Mouse (Mus musculus): Measurements from ENCODE around the gene Grm4. TPM values are rescaled to one million over a fixed set of nuclear protein-coding genes. Genes with fewer than 3 reads are reported as not detected.

The Grm4 gene
- total RNA-seq, 2 experiments from 2014 or later = not detected

GRCm38 (mm10) chr17:27513916-27514762, 7.1 kb downstream of the Grm4 start:
- no peak for ATAC-seq (replicated peaks; ENCODE audit: low FRiP score, poor library complexity, severe bottlenecking)

- ATAC-seq (replicated peaks; ENCODE audit: low FRiP score, poor library complexity, severe bottlenecking) = no peak
Observed at GRCm38 (mm10) chr17:27513279-27513915, 7.8 kb downstream of the Grm4 start.

- ATAC-seq (replicated peaks; ENCODE audit: low FRiP score, poor library complexity, severe bottlenecking) = no peak
Observed at GRCm38 (mm10) chr17:27512619-27513161, 8.5 kb downstream of the Grm4 start.

DNA sequence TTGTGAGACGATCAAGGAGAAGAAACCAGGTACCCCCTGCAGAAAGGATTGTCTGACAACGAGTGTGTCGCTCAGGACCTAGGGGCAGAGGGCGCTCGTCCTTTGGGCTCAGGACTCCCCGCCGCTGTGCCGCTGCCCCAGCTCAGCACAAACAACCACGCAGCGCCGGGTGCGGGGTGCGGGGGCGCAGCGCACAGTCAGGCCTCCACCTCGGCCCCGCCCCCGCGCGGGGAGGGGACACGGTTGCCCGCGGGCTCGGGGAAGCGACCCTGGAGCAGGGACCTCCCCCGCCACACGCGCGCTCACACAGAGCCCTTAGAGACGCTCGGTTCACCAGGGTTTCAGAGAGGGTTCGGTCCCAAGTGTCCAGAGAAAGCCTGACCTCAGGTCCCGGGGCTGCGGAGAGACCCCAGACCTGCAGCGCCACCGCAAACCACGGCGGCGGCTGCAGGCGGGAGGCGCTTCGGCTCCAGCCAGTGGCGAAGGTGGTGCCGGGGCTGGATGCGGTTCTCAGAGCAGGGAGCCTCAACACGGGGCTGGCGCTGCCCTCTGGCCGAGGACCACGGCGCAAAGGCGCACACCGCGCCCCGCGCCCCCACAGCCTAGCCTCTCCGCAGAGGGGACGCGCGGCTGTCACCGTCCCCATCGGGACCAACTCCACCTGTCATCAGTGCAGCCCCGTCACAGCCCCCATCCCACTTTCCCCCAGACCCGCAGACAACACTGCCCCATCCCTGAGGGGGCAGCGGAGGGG, 9.2 kb downstream of the Grm4 start:
- ATAC-seq (replicated peaks; ENCODE audit: low FRiP score, poor library complexity, severe bottlenecking) = no peak

GRCm38 (mm10) chr17:27511125-27511735, 10.0 kb downstream of the Grm4 start:
- ATAC-seq (replicated peaks; ENCODE audit: low FRiP score, poor library complexity, severe bottlenecking) = no peak

DNA sequence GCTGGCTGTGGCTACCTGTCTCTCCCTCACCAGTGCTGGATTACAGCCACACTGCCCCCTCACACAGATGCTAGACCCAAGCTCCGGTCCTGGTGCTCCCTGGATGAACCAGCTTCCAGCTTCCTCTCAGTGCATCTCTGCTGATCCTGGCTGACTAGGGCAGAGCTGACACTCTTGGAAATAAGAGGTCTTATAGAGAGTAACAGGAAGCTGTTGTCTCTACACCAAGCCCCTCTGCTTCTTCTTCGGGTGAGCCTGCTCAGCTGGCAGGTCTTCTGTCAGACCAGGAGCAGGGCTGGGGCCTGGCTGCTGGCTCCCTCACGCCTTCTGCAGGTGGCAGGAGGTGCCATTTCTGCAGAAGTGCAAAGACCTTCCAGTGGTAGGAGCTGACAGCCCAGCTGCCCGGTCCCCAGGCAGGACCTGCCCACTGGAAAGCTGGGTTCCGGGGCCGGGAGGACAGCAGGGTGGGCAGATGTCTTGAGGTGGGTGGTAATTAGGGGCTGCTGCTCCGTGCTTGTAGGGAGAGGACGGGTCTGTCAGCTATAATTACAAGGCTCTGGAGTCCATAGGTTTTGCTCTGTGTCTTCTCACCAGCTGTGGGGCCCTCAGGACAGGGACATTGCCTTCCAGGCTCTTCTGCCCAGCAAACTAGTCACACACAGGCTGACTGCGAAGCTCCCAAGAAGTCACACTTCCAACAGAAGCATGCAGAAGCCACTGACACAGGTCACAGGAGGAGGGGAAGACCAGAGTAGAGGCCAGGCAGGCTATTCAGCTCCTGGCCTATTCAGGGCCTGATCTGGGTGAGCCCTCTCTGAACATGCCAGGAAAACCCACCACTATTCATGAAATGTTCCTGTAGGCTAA, 10.7 kb downstream of the Grm4 start:
- no peak for ATAC-seq (replicated peaks; ENCODE audit: low FRiP score, poor library complexity, severe bottlenecking)

- ATAC-seq (replicated peaks; ENCODE audit: low FRiP score, poor library complexity, severe bottlenecking) = no peak
Observed at GRCm38 (mm10) chr17:27509056-27509455, 12.1 kb downstream of the Grm4 start.

- ATAC-seq (replicated peaks; ENCODE audit: low FRiP score, poor library complexity, severe bottlenecking) = no peak
Observed at GRCm38 (mm10) chr17:27508513-27508912, 12.7 kb downstream of the Grm4 start.

DNA sequence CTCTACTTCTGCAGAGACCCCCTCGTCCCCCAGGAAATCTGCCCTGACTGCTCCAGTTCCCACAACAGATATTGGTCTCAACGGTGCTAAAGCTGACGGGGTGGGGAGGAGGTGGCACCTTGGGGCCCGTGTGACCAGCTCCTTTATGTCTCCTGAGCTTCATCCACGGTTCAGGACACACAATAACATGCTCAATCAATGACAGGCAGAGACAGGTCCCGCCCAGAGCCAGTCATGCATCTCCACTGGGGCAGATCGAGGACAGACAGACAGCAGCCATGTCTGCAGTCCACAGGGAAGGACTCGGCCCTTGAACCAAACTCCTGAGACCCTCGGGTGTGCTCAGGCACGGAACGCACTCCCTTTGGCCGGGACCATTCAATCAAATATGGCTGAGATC, 13.2 kb downstream of the Grm4 start:
- no peak for ATAC-seq (replicated peaks; ENCODE audit: low FRiP score, poor library complexity, severe bottlenecking)

DNA sequence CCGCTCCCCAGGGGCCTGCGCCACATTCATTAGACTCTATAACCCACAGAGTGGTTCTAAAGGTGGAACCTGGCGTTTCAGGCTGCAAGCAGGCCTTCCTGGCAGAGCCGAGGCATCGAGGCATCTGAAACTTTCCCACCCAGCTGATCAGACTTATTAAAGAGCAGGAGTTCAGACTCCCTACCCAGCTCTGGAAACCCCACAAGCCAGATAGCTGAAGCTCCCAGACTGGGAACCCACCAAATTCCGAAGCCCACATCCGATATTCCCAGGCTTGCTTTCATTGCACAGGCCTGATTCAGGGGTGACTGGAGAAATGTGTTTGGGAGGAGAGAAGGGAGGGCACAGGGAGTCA, 13.6 kb downstream of the Grm4 start:
- no peak for ATAC-seq (replicated peaks; ENCODE audit: low FRiP score, poor library complexity, severe bottlenecking)

DNA sequence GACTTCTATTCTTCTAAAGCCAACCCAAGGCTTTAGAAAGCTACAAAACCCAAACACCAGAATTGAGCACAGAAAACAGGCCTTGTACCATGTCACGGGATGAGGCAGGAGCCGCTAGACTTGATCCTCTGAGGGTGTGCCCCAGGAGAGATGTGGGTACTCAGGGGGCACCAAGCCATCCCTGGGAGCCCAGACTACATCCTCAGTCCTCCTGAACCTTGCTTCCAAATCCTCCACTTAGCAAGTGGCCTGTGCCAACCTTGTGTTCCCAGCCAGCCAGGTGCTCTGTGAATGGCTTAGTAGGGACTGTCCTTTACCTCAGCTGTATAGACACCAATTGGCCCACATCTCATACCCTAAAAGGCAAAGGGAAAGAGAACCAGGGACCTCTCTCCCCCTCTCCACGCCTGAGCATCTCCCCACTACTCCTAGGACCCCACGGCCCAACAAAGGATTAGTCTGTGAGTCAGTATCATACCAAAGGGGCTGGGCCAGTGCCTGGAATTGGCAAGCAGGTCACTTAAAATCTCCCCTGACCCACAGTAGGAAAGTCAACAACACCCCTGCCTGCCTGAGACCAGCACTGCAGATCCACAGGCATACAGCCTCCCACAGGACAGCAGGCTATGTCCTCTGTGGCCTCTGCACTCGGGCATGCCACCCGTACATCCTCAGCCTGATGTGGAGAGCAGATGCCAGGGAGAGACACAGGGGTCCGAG, 14.2 kb downstream of the Grm4 start:
- no peak for ATAC-seq (replicated peaks; ENCODE audit: low FRiP score, poor library complexity, severe bottlenecking)

- ATAC-seq (replicated peaks; ENCODE audit: low FRiP score, poor library complexity, severe bottlenecking) = no peak
Observed at GRCm38 (mm10) chr17:27506362-27506761, 14.8 kb downstream of the Grm4 start.

- no peak for ATAC-seq (replicated peaks; ENCODE audit: low FRiP score, poor library complexity, severe bottlenecking)
Observed at GRCm38 (mm10) chr17:27505221-27505881, 15.9 kb downstream of the Grm4 start.

DNA sequence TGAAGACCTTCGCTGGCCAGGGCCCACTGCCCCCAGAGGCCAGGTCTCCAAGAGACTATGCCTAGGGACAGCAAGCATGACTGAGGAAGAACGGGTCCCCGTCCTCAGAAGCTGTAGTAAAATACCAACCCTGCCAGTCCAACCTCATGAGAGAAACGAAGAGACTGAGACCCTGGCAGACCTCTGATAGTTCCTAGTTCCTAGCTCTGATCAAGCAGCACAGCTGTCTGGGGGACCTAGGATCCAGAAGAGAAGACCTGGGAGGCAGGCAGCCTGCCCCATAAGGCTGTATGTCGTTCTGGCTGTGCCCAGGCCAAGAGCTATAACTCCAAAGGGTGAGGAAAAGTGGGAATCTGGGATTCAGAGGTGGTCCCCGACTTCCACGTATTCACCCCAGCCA, 17.3 kb downstream of the Grm4 start:
- no peak for ATAC-seq (replicated peaks; ENCODE audit: low FRiP score, poor library complexity, severe bottlenecking)

DNA sequence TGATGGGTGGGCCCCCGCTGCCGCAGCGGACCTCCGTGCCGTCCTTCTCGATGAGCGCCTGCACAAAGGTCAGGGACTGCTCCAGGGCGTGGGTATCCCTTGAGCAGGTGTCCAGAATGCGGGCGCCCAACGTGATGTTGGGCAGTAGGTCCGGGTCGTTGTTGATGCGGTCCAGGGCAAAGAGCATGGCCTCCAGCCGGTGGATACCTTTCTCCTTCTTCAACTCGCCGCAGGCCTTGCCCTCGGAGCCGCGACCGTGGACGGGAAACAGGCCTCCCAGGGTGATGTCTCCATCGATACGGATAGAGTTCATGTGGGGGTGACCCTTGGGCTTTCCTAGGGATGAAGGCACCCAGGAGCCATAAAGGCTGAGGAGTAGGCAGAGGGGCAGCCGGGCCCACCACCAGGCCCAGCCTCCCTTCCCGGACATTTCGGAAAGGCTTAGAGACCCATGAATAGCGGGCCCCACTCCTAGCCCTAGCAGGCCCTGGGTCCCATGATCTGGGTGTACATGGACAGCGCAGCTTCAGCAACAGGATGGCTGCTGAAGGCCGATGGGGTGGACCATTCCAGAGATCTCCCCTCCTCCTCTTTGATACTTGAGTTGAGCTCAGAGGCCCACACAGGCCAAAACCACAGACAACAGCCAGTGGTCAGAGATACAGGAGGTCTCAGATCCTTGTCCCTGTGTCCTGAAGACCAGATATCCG, 18.3 kb downstream of the Grm4 start:
- no peak for ATAC-seq (replicated peaks; ENCODE audit: low FRiP score, poor library complexity, severe bottlenecking)

GRCm38 (mm10) chr17:27502288-27502687, 18.9 kb downstream of the Grm4 start:
- ATAC-seq (replicated peaks; ENCODE audit: low FRiP score, poor library complexity, severe bottlenecking) = no peak
